Mouse (Mus musculus) neural tube, embryonic 12.5 days (tissue): ENCODE results near the gene Hebp1. TPM values are rescaled to one million over a fixed set of nuclear protein-coding genes. Genes with fewer than 3 reads are reported as not detected.

ENCODE experiments used
- ATAC-seq: fragments of 200-750 bp; cut with Nextera tagmentation; 2 replicates; pipeline ENCODE4 v1.8.0; 2017; ENCODE audit warnings: low read depth, mild to moderate bottlenecking, moderate TSS enrichment, moderate library complexity; ENCODE audit not compliant: low FRiP score
- H3K27ac ChIP-seq: fragments of 300-500 bp; sonication (generic); 2 replicates; pipeline ENCODE4 v1.5.1; 2016
- H3K27me3 ChIP-seq: fragments of 300-500 bp; sonication (generic); replicated peaks from 2 replicates; pipeline ENCODE4 v1.6.1; 2016; ENCODE audit warnings: mild to moderate bottlenecking
- H3K36me3 ChIP-seq: fragments of 300-500 bp; sonication (generic); 2 replicates; pipeline ENCODE4 v1.6.1; 2016; ENCODE audit warnings: mild to moderate bottlenecking
- H3K4me1 ChIP-seq: fragments of 300-500 bp; sonication (generic); 2 replicates; pipeline ENCODE4 v1.6.1; 2016
- H3K4me2 ChIP-seq: fragments of 300-500 bp; sonication (generic); replicated peaks from 2 replicates; pipeline ENCODE4 v1.6.1; 2016; ENCODE audit warnings: mild to moderate bottlenecking
- H3K4me3 ChIP-seq: fragments of 300-500 bp; sonication (generic); 2 replicates; pipeline ENCODE4 v1.5.1; 2016
- H3K9ac ChIP-seq: fragments of 300-500 bp; sonication (generic); 2 replicates; pipeline ENCODE4 v1.6.1; 2016; ENCODE audit warnings: mild to moderate bottlenecking
- H3K9me3 ChIP-seq: fragments of 300-500 bp; sonication (generic); 2 replicates; pipeline ENCODE4 v1.6.1; 2016; ENCODE audit warnings: mild to moderate bottlenecking
- WGBS: fragments of 180-500 bp; shearing (Covaris S2); methylation state at CpG from one replicate; pipeline ENCODE4 v1.1.7; 2016; 5-methylcytosine and 5-hydroxymethylcytosine counted together
- polyA plus RNA-seq: library from polyadenylated mRNA; unstranded; fragments of >200 nt; fragmentation: Nextera tagmentation; extraction: Ambion mirVana; gene quantifications from 2 replicates; pipeline ENCODE4 v1.2.1, GENCODE M21; 2016

The Hebp1 gene
- polyA plus RNA-seq, 1 experiment from 2014 or later: 5.2 TPM

GRCm38 (mm10) chr6:135100787-135101472 lies 96.9 kb downstream of the Hebp1 start:
- H3K36me3 ChIP-seq: no peaks in the 10 kb centered on the region
- H3K4me2 ChIP-seq: no peak overlapping the region
- no peak overlapping the region for H3K4me3 ChIP-seq
- H3K27ac ChIP-seq: no peak overlapping the region
- peaks cover 4% of the 10 kb centered on the region; the same call in 1 of the 2 replicates for H3K27me3 ChIP-seq
- no peak for ATAC-seq
- no peaks in the 10 kb centered on the region for H3K9me3 ChIP-seq
- no peak overlapping the region for H3K9ac ChIP-seq
- WGBS: 82% methylated on average over 15 of the region's 15 CpGs
- H3K4me1 ChIP-seq: peaks cover 4% of the 10 kb centered on the region; the same call in 1 of the 2 replicates

GRCm38 (mm10) chr6:135092798-135093470 lies 104.9 kb downstream of the Hebp1 start:
- no peak overlapping the region for H3K27ac ChIP-seq
- no peaks in the 10 kb centered on the region for H3K27me3 ChIP-seq
- no peaks in the 10 kb centered on the region for H3K36me3 ChIP-seq
- no peak overlapping the region for H3K9ac ChIP-seq
- WGBS: 85% methylated on average over 12 of the region's 12 CpGs
- no peaks in the 10 kb centered on the region for H3K9me3 ChIP-seq
- H3K4me2 ChIP-seq: no peak overlapping the region
- H3K4me3 ChIP-seq: no peak overlapping the region
- H3K4me1 ChIP-seq: peaks cover 3% of the 10 kb centered on the region
- no peak for ATAC-seq

GRCm38 (mm10) chr6:135090661-135091060 lies 107.2 kb downstream of the Hebp1 start:
- 40% methylated on average over 4 of the region's 4 CpGs for WGBS
- ATAC-seq: no peak

GRCm38 (mm10) chr6:135089786-135090185 lies 108.0 kb downstream of the Hebp1 start:
- Histone ChIP-seq H3K9ac (no peak overlapping the region), H3K27ac (no peak overlapping the region), H3K4me2 (no peak overlapping the region), H3K9me3 (no peaks in the 10 kb centered on the region), H3K36me3 (no peaks in the 10 kb centered on the region), H3K4me1 (peaks cover 4% of the 10 kb centered on the region; the same call in 1 of the 2 replicates), H3K27me3 (no peaks in the 10 kb centered on the region), H3K4me3 (no peak overlapping the region)
- 24% methylated on average over 8 of the region's 8 CpGs for WGBS
- no peak for ATAC-seq

More at GRCm38 (mm10) chr6:135090661-135091060, 107.2 kb downstream of the Hebp1 start:
- H3K36me3 ChIP-seq: no peaks in the 10 kb centered on the region
- no peak overlapping the region for H3K9ac ChIP-seq
- no peak overlapping the region for H3K4me2 ChIP-seq
- no peak overlapping the region for H3K27ac ChIP-seq
- no peak overlapping the region for H3K4me3 ChIP-seq
- H3K27me3 ChIP-seq: no peaks in the 10 kb centered on the region
- H3K9me3 ChIP-seq: no peaks in the 10 kb centered on the region
- peaks cover 4% of the 10 kb centered on the region; the same call in 1 of the 2 replicates for H3K4me1 ChIP-seq

GRCm38 (mm10) chr6:135087721-135088451 lies 109.9 kb downstream of the Hebp1 start:
- Histone ChIP-seq H3K4me1 (peaks cover 4% of the 10 kb centered on the region; the same call in 1 of the 2 replicates), H3K9ac (no peak overlapping the region), H3K9me3 (no peaks in the 10 kb centered on the region), H3K4me2 (peak overlapping the region; percentile 41), H3K27ac (no peak overlapping the region), H3K27me3 (no peaks in the 10 kb centered on the region), H3K4me3 (no peak overlapping the region), H3K36me3 (no peaks in the 10 kb centered on the region)
- WGBS: 31% methylated on average over 19 of the region's 19 CpGs
- peak; percentile 75; the same call in 1 of the 2 replicates for ATAC-seq

Other genes starting within 250 kb of the Hebp1 start
- gene Apold1, start 216.3 kb downstream of the Hebp1 start, polyA plus RNA-seq: 4.7 and 4.9 TPM in 2 replicates
- gene Ddx47, start 186.4 kb downstream of the Hebp1 start, polyA plus RNA-seq: 90.8 and 93.0 TPM in 2 replicates
- gene Gprc5a, start 132.4 kb downstream of the Hebp1 start, polyA plus RNA-seq: 2.5 and 3.3 TPM in 2 replicates
- not detected in 2 replicates for gene Gprc5d, start 79.7 kb downstream of the Hebp1 start, polyA plus RNA-seq
- gene Fam234b, start within 50 bp of the Hebp1 start, polyA plus RNA-seq: 53.9 and 57.9 TPM in 2 replicates
- gene Gsg1, start 56.3 kb upstream of the Hebp1 start, polyA plus RNA-seq: 0.44 and 0.78 TPM in 2 replicates
- 0.20 TPM in 1 of 2 replicates, not detected in the other for gene Pbp2, start 112.4 kb upstream of the Hebp1 start, polyA plus RNA-seq
- gene Emp1, start 164.5 kb upstream of the Hebp1 start, polyA plus RNA-seq: 12.3 and 12.7 TPM in 2 replicates